Mouse (Mus musculus): ENCODE measurements around the gene Crmp1. TPM values are rescaled to one million over a fixed set of nuclear protein-coding genes. Genes with fewer than 3 reads are reported as not detected.

Crmp1 gene
- total and polyA plus RNA-seq, 3 experiments = not detected

DNA sequence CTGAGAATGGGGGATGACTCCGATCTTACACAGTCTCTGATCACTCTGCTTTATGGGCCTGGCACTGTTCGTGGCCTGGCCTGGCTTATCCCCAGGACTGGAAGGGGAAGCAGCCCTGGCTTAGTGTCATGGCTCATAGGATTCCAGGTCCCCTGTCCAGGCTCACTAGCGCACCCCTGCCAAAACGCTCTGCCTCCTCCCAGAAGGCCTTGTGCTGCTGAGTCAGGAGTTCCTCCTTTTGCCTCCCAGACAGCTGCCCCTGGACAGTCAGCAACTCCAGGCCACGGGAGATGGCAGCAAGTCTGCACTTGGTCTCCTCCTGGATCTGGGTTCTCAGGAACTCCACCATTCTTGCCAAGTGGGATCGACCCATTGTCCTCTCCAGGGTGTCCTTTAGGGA lies 77.0 kb downstream of the Crmp1 start:
- TF ChIP-seq RAD21 (IDR thresholded peaks at IDR 0.05; ENCODE audit: low read depth, low read length) (no peak), BHLHE40 (IDR thresholded peaks at IDR 0.05; ENCODE audit: borderline replicate concordance, low read depth, low read length) (no peak), MEF2A (IDR thresholded peaks at IDR 0.05; ENCODE audit: extremely low read depth, insufficient replicate concordance, low read depth, low read length, poor library complexity, severe bottlenecking) (no peak), MAFK (IDR thresholded peaks at IDR 0.05; ENCODE audit: borderline replicate concordance, low read depth, low read length) (no peak), KAT2A (conservative IDR thresholded peaks at IDR 0.05; ENCODE audit: low read depth, low read length) (no peak), USF1 (IDR thresholded peaks at IDR 0.05; ENCODE audit: low read depth, low read length) (no peak)
- Histone ChIP-seq H3K79me2 (ENCODE audit: control insufficient read depth, insufficient read depth, low read length, poor library complexity) (no peaks in the 10 kb centered on the region), H3K4me3 (ENCODE audit: control insufficient read depth in 1 of 2, insufficient read depth in 1 of 2, low read depth in 2 of 2, low read length in 2 of 2) (no peak overlapping the region), H3K27ac (ENCODE audit: control insufficient read depth, low read depth, low read length) (no peak overlapping the region), H3K9me3 (replicated peaks; ENCODE audit: insufficient read depth, low read length) (no peaks in the 10 kb centered on the region), H3K4me1 (ENCODE audit: control insufficient read depth in 1 of 2, insufficient read depth in 2 of 2, low read length in 2 of 2) (no peaks in the 10 kb centered on the region), H3K9ac (ENCODE audit: control insufficient read depth, low read depth, low read length, poor library complexity, severe bottlenecking) (no peak overlapping the region), H3K36me3 (ENCODE audit: control insufficient read depth in 1 of 2, insufficient read depth in 2 of 2, low read length in 2 of 2) (no peaks in the 10 kb centered on the region), H3K27me3 (ENCODE audit: control insufficient read depth in 1 of 2, insufficient read depth in 2 of 2, low read length in 2 of 2) (no peaks in the 10 kb centered on the region)
- no peak for DNase-seq (ENCODE audit: low read depth, low spot score)

DNA sequence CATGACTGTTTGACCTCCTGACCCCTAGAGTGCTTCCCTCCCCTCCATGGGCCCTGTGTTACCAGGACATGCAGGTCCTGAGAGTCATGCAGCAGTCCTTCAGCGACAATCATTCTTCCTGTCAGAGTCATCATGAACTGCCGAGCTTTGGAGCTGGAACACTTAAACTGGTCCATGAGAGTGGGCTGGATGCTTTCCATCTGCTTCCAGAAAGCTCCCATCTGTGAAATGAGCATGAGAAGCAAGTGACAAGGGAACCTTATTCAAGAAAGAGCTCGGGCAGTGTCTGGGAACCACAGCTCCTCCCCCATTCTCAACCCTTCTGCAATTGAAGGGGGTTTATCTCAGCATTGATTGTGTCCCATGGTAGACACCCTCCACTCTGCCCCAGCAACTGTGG lies 78.4 kb downstream of the Crmp1 start:
- Histone ChIP-seq H3K27me3 (ENCODE audit: control insufficient read depth in 1 of 2, insufficient read depth in 2 of 2, low read length in 2 of 2) (no peaks in the 10 kb centered on the region), H3K4me3 (ENCODE audit: control insufficient read depth in 1 of 2, insufficient read depth in 1 of 2, low read depth in 2 of 2, low read length in 2 of 2) (no peak overlapping the region), H3K79me2 (ENCODE audit: control insufficient read depth, insufficient read depth, low read length, poor library complexity) (no peaks in the 10 kb centered on the region), H3K9me3 (replicated peaks; ENCODE audit: insufficient read depth, low read length) (no peaks in the 10 kb centered on the region), H3K27ac (ENCODE audit: control insufficient read depth, low read depth, low read length) (no peak overlapping the region), H3K4me1 (ENCODE audit: control insufficient read depth in 1 of 2, insufficient read depth in 2 of 2, low read length in 2 of 2) (no peaks in the 10 kb centered on the region), H3K9ac (ENCODE audit: control insufficient read depth, low read depth, low read length, poor library complexity, severe bottlenecking) (no peak overlapping the region), H3K36me3 (ENCODE audit: control insufficient read depth in 1 of 2, insufficient read depth in 2 of 2, low read length in 2 of 2) (no peaks in the 10 kb centered on the region)
- DNase-seq (ENCODE audit: low read depth, low spot score) = no peak
- no peak for TF ChIP-seq JUND (IDR thresholded peaks at IDR 0.05; ENCODE audit: low read depth, low read length)

DNA sequence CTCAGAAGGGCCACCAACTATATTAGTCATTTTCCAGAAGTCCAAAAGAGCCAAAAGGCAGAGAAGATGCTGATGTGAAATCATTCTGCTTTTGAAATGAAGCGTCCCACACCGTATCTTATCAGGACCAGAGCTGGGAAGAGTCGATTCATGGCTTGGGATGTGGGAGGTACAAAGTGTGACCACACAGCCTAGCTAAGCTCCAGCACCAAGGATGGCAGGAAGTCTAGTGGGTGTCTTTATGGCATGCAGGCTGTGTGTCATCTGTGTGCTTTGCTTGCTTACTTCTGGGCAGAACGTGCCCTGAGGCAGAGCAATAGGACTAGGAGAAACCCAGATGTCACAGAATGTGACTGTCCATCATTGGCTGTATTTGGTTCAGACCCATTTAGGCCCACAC lies 79.0 kb downstream of the Crmp1 start:
- Histone ChIP-seq H3K27ac (ENCODE audit: control insufficient read depth, low read depth, low read length) (no peak overlapping the region), H3K4me3 (ENCODE audit: control insufficient read depth in 1 of 2, insufficient read depth in 1 of 2, low read depth in 2 of 2, low read length in 2 of 2) (no peak overlapping the region), H3K4me1 (ENCODE audit: control insufficient read depth in 1 of 2, insufficient read depth in 2 of 2, low read length in 2 of 2) (no peaks in the 10 kb centered on the region), H3K9ac (ENCODE audit: control insufficient read depth, low read depth, low read length, poor library complexity, severe bottlenecking) (no peak overlapping the region), H3K36me3 (ENCODE audit: control insufficient read depth in 1 of 2, insufficient read depth in 2 of 2, low read length in 2 of 2) (no peaks in the 10 kb centered on the region), H3K79me2 (ENCODE audit: control insufficient read depth, insufficient read depth, low read length, poor library complexity) (no peaks in the 10 kb centered on the region), H3K9me3 (replicated peaks; ENCODE audit: insufficient read depth, low read length) (no peaks in the 10 kb centered on the region), H3K27me3 (ENCODE audit: control insufficient read depth in 1 of 2, insufficient read depth in 2 of 2, low read length in 2 of 2) (no peaks in the 10 kb centered on the region)
- no peak for DNase-seq (ENCODE audit: low read depth, low spot score)
- no peak for TF ChIP-seq ZC3H11A (IDR thresholded peaks at IDR 0.05; ENCODE audit: low read depth, low read length)
- TF ChIP-seq GABPA (IDR thresholded peaks at IDR 0.05; ENCODE audit: low read depth, low read length) = no peak
- TF ChIP-seq E2F4 (IDR thresholded peaks at IDR 0.05; ENCODE audit: borderline replicate concordance, low read depth, low read length) = no peak
- no peak for TF ChIP-seq USF1 (IDR thresholded peaks at IDR 0.05; ENCODE audit: low read depth, low read length)

All from MEL (cell line).